Mouse (Mus musculus): ENCODE results near the gene Cish. TPM values are rescaled to one million over a fixed set of nuclear protein-coding genes. Genes with fewer than 3 reads are reported as not detected.

Cish gene
- polyA plus RNA-seq, 1 experiment, result 0.64 TPM

DNA sequence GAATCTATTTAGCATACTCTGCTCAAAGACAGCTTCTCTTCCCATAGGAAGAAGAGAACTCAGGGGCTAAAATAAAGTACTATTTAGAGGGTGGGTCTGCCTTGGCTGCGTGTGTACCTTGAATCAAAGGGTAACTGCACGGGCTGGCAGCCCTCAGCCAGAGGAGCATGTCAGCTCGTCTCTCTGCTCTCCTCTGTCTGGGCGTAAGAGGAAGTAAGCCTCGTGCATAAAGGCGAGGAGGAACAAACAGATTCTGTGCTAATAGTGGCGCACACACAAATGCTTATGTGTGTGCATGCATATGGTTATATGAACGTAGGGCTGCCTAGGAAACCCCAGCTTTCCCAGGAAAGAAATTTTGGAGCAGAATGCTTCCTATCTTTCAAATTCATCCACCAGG lies 35.0 kb upstream of the Cish start:
- Histone ChIP-seq H3ac (ENCODE audit: control insufficient read depth, insufficient read length) (no peak overlapping the region), H3K36me3 (ENCODE audit: control insufficient read depth, insufficient read depth) (no peaks in the 10 kb centered on the region), H3K79me2 (ENCODE audit: control insufficient read depth, insufficient read depth) (no peaks in the 10 kb centered on the region), H3K4me2 (ENCODE audit: low read depth) (no peak overlapping the region), H3K4me3 (no peak overlapping the region), H3K27me3 (ENCODE audit: control insufficient read depth, insufficient read depth, insufficient read length) (no peaks in the 10 kb centered on the region)
- TF ChIP-seq USF1 (IDR thresholded peaks at IDR 0.05; ENCODE audit: low read depth), result no peak
- no peak for TF ChIP-seq POLR2AphosphoS2 (IDR thresholded peaks at IDR 0.05; ENCODE audit: insufficient read length, low read depth)

DNA sequence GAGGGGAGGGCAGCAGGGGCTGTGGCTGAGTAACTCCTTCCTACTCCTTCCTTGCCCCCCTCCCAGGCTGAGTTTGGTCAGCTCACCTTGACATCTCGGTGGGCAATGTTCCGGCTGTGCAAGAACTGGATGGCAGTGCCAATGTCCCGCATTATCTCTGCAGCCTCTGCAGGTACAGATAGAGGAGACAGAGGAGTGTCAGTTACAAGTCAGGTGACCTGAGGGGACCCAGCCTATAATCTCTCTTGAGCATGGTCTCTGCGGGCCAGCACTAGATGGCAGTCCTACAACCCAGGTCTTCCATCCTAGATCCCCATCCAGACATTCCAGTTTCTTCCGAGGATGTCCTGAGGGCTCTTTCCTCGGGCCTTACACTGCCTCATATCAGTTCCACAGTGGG lies 34.0 kb upstream of the Cish start:
- no peaks in the 10 kb centered on the region for H3K36me3 ChIP-seq (ENCODE audit: control insufficient read depth, insufficient read depth)
- H3ac ChIP-seq (ENCODE audit: control insufficient read depth, insufficient read length), result no peak overlapping the region
- TF ChIP-seq USF1 (IDR thresholded peaks at IDR 0.05; ENCODE audit: low read depth), result no peak
- no peak for TF ChIP-seq CEBPB (IDR thresholded peaks at IDR 0.05; ENCODE audit: insufficient read depth, poor library complexity, severe bottlenecking)
- H3K79me2 ChIP-seq (ENCODE audit: control insufficient read depth, insufficient read depth), result no peaks in the 10 kb centered on the region
- H3K27me3 ChIP-seq (ENCODE audit: control insufficient read depth, insufficient read depth, insufficient read length), result no peaks in the 10 kb centered on the region
- no peak overlapping the region for H3K4me3 ChIP-seq
- no peak overlapping the region for H3K4me2 ChIP-seq (ENCODE audit: low read depth)

GRCm38 (mm10) chr9:107262375-107262774 lies 33.5 kb upstream of the Cish start:
- no peaks in the 10 kb centered on the region for H3K27me3 ChIP-seq (ENCODE audit: control insufficient read depth, insufficient read depth, insufficient read length)
- TF ChIP-seq TCF3 (IDR thresholded peaks at IDR 0.05; ENCODE audit: insufficient read length, low read depth), result no peak
- H3K79me2 ChIP-seq (ENCODE audit: control insufficient read depth, insufficient read depth), result no peaks in the 10 kb centered on the region
- H3K4me2 ChIP-seq (ENCODE audit: low read depth), result no peak overlapping the region
- H3ac ChIP-seq (ENCODE audit: control insufficient read depth, insufficient read length), result no peak overlapping the region
- no peak overlapping the region for H3K4me3 ChIP-seq
- no peaks in the 10 kb centered on the region for H3K36me3 ChIP-seq (ENCODE audit: control insufficient read depth, insufficient read depth)

- Histone ChIP-seq H3K27me3 (ENCODE audit: control insufficient read depth, insufficient read depth, insufficient read length) (no peaks in the 10 kb centered on the region), H3K4me2 (ENCODE audit: low read depth) (no peak overlapping the region), H3K4me3 (no peak overlapping the region), H3ac (ENCODE audit: control insufficient read depth, insufficient read length) (no peak overlapping the region), H3K79me2 (ENCODE audit: control insufficient read depth, insufficient read depth) (no peaks in the 10 kb centered on the region), H3K36me3 (ENCODE audit: control insufficient read depth, insufficient read depth) (no peaks in the 10 kb centered on the region)
- no peak for TF ChIP-seq POLR2A (IDR thresholded peaks at IDR 0.05; ENCODE audit: insufficient read length, low read depth)
- no peak for TF ChIP-seq MYOG (IDR thresholded peaks at IDR 0.05; ENCODE audit: control insufficient read depth in 1 of 3, insufficient read depth in 1 of 3, insufficient read length in 2 of 3, low read depth in 2 of 3)
- TF ChIP-seq TCF3 (IDR thresholded peaks at IDR 0.05; ENCODE audit: insufficient read length, low read depth), result no peak
- TF ChIP-seq SRF (IDR thresholded peaks at IDR 0.05; ENCODE audit: control insufficient read depth, insufficient read length, low read depth), result no peak
- TF ChIP-seq CEBPB (IDR thresholded peaks at IDR 0.05; ENCODE audit: insufficient read depth, poor library complexity, severe bottlenecking), result peak; percentile 91
- no peak for TF ChIP-seq TCF12 (IDR thresholded peaks at IDR 0.05; ENCODE audit: insufficient read depth, poor library complexity, severe bottlenecking)
- no peak for TF ChIP-seq USF1 (IDR thresholded peaks at IDR 0.05; ENCODE audit: low read depth)
Measured at GRCm38 (mm10) chr9:107263912-107264311, 31.9 kb upstream of the Cish start.

DNA sequence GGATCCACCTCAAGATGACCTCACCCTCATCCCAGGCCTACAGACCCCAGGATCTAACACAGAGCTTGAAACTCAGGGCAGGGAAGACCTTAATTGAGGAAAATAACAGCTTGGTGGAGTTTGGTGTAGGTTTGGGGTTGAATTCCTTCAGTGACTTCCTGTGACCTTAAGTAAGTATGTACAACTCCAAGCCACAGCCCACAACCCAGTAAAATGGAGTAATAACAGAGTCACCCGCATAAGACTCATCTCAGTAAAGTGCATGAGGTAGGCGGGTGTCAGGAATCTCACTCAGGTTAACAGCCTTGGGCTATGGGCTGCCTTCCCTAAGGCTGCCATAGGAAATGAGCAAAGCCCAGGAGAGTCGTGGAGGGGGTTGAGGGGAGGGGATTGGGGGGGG lies 31.1 kb upstream of the Cish start:
- no peaks in the 10 kb centered on the region for H3K27me3 ChIP-seq (ENCODE audit: control insufficient read depth, insufficient read depth, insufficient read length)
- no peaks in the 10 kb centered on the region for H3K36me3 ChIP-seq (ENCODE audit: control insufficient read depth, insufficient read depth)
- no peak overlapping the region for H3K4me3 ChIP-seq
- TF ChIP-seq MYOD1 (IDR thresholded peaks at IDR 0.05; ENCODE audit: control insufficient read depth in 1 of 3, insufficient read length in 2 of 3, low read depth in 2 of 3), result no peak
- TF ChIP-seq REST (IDR thresholded peaks at IDR 0.05; ENCODE audit: insufficient read depth, insufficient read length), result no peak
- no peak for TF ChIP-seq USF1 (IDR thresholded peaks at IDR 0.05; ENCODE audit: low read depth)
- TF ChIP-seq MAX (IDR thresholded peaks at IDR 0.05; ENCODE audit: low read depth), result no peak
- TF ChIP-seq POLR2AphosphoS2 (IDR thresholded peaks at IDR 0.05; ENCODE audit: insufficient read length, low read depth), result no peak
- no peak for TF ChIP-seq POLR2A (IDR thresholded peaks at IDR 0.05; ENCODE audit: insufficient read length, low read depth)
- TF ChIP-seq CEBPB (IDR thresholded peaks at IDR 0.05; ENCODE audit: insufficient read depth, poor library complexity, severe bottlenecking), result no peak
- TF ChIP-seq E2F4 (IDR thresholded peaks at IDR 0.05; ENCODE audit: insufficient read depth), result no peak
- TF ChIP-seq TCF3 (IDR thresholded peaks at IDR 0.05; ENCODE audit: insufficient read length, low read depth), result no peak
- no peak for TF ChIP-seq MYOG (IDR thresholded peaks at IDR 0.05; ENCODE audit: control insufficient read depth in 1 of 3, insufficient read depth in 1 of 3, insufficient read length in 2 of 3, low read depth in 2 of 3)
- no peak for TF ChIP-seq TCF12 (IDR thresholded peaks at IDR 0.05; ENCODE audit: insufficient read depth, poor library complexity, severe bottlenecking)
- no peak for TF ChIP-seq SRF (IDR thresholded peaks at IDR 0.05; ENCODE audit: control insufficient read depth, insufficient read length, low read depth)
- no peaks in the 10 kb centered on the region for H3K79me2 ChIP-seq (ENCODE audit: control insufficient read depth, insufficient read depth)
- H3ac ChIP-seq (ENCODE audit: control insufficient read depth, insufficient read length), result no peak overlapping the region
- no peak overlapping the region for H3K4me2 ChIP-seq (ENCODE audit: low read depth)

- Histone ChIP-seq H3K36me3 (ENCODE audit: control insufficient read depth, insufficient read depth) (no peaks in the 10 kb centered on the region), H3K79me2 (ENCODE audit: control insufficient read depth, insufficient read depth) (no peaks in the 10 kb centered on the region), H3K4me3 (no peak overlapping the region), H3ac (ENCODE audit: control insufficient read depth, insufficient read length) (no peak overlapping the region), H3K4me2 (ENCODE audit: low read depth) (no peak overlapping the region), H3K27me3 (ENCODE audit: control insufficient read depth, insufficient read depth, insufficient read length) (no peaks in the 10 kb centered on the region)
- TF ChIP-seq TCF12 (IDR thresholded peaks at IDR 0.05; ENCODE audit: insufficient read depth, poor library complexity, severe bottlenecking), result no peak
- no peak for TF ChIP-seq POLR2AphosphoS2 (IDR thresholded peaks at IDR 0.05; ENCODE audit: insufficient read length, low read depth)
- no peak for TF ChIP-seq REST (IDR thresholded peaks at IDR 0.05; ENCODE audit: insufficient read depth, insufficient read length)
- no peak for TF ChIP-seq USF1 (IDR thresholded peaks at IDR 0.05; ENCODE audit: low read depth)
- TF ChIP-seq MAX (IDR thresholded peaks at IDR 0.05; ENCODE audit: low read depth), result no peak
Measured at GRCm38 (mm10) chr9:107267028-107267427, 28.8 kb upstream of the Cish start.

Measured in myocyte (in vitro differentiated cells).